Mouse (Mus musculus) myocyte (in vitro differentiated cells): ENCODE measurements around the gene Tie1. TPM values are rescaled to one million over a fixed set of nuclear protein-coding genes. Genes with fewer than 3 reads are reported as not detected.

Experiments
- H3K27me3 ChIP-seq: one replicate; pipeline ENCODE4 v1.6.1; 2011; ENCODE audit not compliant: control insufficient read depth, insufficient read depth, insufficient read length
- H3K36me3 ChIP-seq: one replicate; pipeline ENCODE4 v1.6.1; 2011; ENCODE audit not compliant: control insufficient read depth, insufficient read depth
- H3K4me2 ChIP-seq: one replicate; pipeline ENCODE4 v1.6.1; 2011; ENCODE audit warnings: low read depth, control low read depth
- H3K4me3 ChIP-seq: one replicate; pipeline ENCODE4 v1.5.1; 2011; ENCODE audit warnings: mild to moderate bottlenecking, control low read depth, moderate library complexity
- H3K79me2 ChIP-seq: one replicate; pipeline ENCODE4 v1.6.1; 2011; ENCODE audit not compliant: control insufficient read depth, insufficient read depth
- H3ac ChIP-seq: one replicate; pipeline ENCODE4 v1.6.1; 2011; ENCODE audit not compliant: control insufficient read depth, insufficient read length
- CEBPB ChIP-seq: IDR thresholded peaks from 2 replicates; pipeline ENCODE4 v1.6.1; 2011; ENCODE audit warnings: mild to moderate bottlenecking, moderate library complexity; ENCODE audit not compliant: poor library complexity, insufficient read depth, severe bottlenecking
- E2F4 ChIP-seq: IDR thresholded peaks from one replicate; pipeline ENCODE4 v1.6.1; 2011; ENCODE audit warnings: mild to moderate bottlenecking, control low read depth, moderate library complexity; ENCODE audit not compliant: insufficient read depth
- MAX ChIP-seq: IDR thresholded peaks from one replicate; pipeline ENCODE4 v1.6.1; 2011; ENCODE audit warnings: low read depth, mild to moderate bottlenecking, control low read depth
- MYOD1 ChIP-seq, 3 experiments: IDR thresholded peaks; one replicate each; pipeline ENCODE4 v1.6.1; 2011; ENCODE audit warnings: control low read depth in 2 of 3, low read depth in 2 of 3, mild to moderate bottlenecking in 2 of 3, moderate library complexity in 1 of 3; ENCODE audit not compliant: insufficient read length in 2 of 3, control insufficient read depth in 1 of 3
- MYOG ChIP-seq, 3 experiments: IDR thresholded peaks; one replicate each; pipeline ENCODE4 v1.6.1; 2011; ENCODE audit warnings: control low read depth in 2 of 3, low read depth in 2 of 3, mild to moderate bottlenecking in 2 of 3; ENCODE audit not compliant: insufficient read length in 2 of 3, control insufficient read depth in 1 of 3, insufficient read depth in 1 of 3
- POLR2A ChIP-seq: IDR thresholded peaks from one replicate; pipeline ENCODE4 v1.6.1; 2011; ENCODE audit warnings: low read depth, mild to moderate bottlenecking, control low read depth, moderate library complexity; ENCODE audit not compliant: insufficient read length
- POLR2AphosphoS2 ChIP-seq: IDR thresholded peaks from one replicate; pipeline ENCODE4 v1.6.1; 2011; ENCODE audit warnings: low read depth, control low read depth; ENCODE audit not compliant: insufficient read length
- REST ChIP-seq: IDR thresholded peaks from one replicate; pipeline ENCODE4 v1.6.1; 2011; ENCODE audit warnings: mild to moderate bottlenecking, control low read depth, moderate library complexity; ENCODE audit not compliant: insufficient read depth, insufficient read length
- SRF ChIP-seq: IDR thresholded peaks from one replicate; pipeline ENCODE4 v1.6.1; 2011; ENCODE audit warnings: low read depth; ENCODE audit not compliant: control insufficient read depth, insufficient read length
- TCF12 ChIP-seq: IDR thresholded peaks from one replicate; pipeline ENCODE4 v1.6.1; 2011; ENCODE audit warnings: mild to moderate bottlenecking, control low read depth; ENCODE audit not compliant: poor library complexity, insufficient read depth, severe bottlenecking
- TCF3 ChIP-seq: IDR thresholded peaks from one replicate; pipeline ENCODE4 v1.6.1; 2011; ENCODE audit warnings: low read depth, control low read depth; ENCODE audit not compliant: insufficient read length
- USF1 ChIP-seq: IDR thresholded peaks from one replicate; pipeline ENCODE4 v1.6.1; 2011; ENCODE audit warnings: low read depth, mild to moderate bottlenecking, control low read depth, moderate library complexity
- polyA plus RNA-seq: library from polyadenylated mRNA; unstranded; fragments of >200 nt; fragmentation: generic; extraction: Trizol; gene quantifications from one replicate; pipeline ENCODE4 v1.2.1, GENCODE M21; 2012; ENCODE audit warnings: missing spikeins

The Tie1 gene
- polyA plus RNA-seq, 1 experiment, result not detected

DNA sequence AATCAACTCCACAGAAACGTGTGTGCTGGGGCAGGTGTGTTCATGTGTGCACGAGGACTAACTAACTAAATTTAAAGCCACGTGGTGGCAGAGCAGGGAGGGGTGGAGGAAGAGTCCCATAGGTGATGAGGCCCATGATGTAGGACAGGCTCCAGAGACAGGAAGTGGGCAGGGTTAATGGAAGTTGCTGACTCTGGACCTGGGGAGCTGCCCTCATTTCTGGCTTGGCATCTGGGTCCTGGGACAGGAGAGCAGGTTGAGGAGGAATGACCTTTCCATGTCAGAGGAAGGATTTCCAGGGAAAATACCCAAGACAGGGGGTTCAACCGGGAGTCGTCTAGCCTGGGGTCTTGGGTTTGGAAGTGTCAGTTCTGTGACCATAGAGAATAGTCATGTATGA lies 42.8 kb upstream of the Tie1 start:
- no peaks in the 10 kb centered on the region for H3K36me3 ChIP-seq

DNA sequence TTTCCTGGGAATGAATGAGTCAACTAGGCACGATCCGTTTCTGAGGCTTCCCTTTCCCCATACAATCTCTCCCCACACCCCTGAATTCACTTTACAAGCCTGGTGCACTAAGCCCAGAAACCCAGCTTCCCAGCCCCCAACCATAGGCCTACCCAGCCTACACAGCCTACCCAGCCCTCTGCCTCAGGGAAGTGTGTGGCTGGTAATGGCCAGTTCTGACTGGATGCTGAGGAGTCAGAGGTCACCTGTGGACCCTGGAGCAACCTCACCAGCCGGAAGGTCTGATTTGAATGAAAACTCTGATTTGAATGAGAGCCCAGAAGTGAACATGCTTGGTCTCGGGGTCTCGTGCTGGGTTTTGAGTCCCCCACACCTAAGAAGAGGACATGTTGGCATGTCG lies 37.9 kb upstream of the Tie1 start:
- Histone ChIP-seq H3K4me2 (no peak overlapping the region), H3K36me3 (no peaks in the 10 kb centered on the region), H3K4me3 (no peak overlapping the region), H3ac (no peak overlapping the region), H3K79me2 (no peaks in the 10 kb centered on the region), H3K27me3 (peaks cover 57% of the 10 kb centered on the region)
- TF ChIP-seq POLR2A (no peak), MAX (no peak), TCF12 (no peak), POLR2AphosphoS2 (no peak), E2F4 (no peak), SRF (no peak), TCF3 (no peak), REST (no peak), USF1 (no peak), MYOD1 (IDR thresholded peaks at IDR 0.05; ENCODE audit: control insufficient read depth in 1 of 3, insufficient read length in 2 of 3, low read depth in 2 of 3) (no peak), CEBPB (no peak), MYOG (IDR thresholded peaks at IDR 0.05; ENCODE audit: control insufficient read depth in 1 of 3, insufficient read depth in 1 of 3, insufficient read length in 2 of 3, low read depth in 2 of 3) (no peak)

More for the DNA sequence above, 42.8 kb upstream of the Tie1 start:
- TF ChIP-seq CEBPB (no peak), POLR2A (no peak), SRF (no peak), MYOG (IDR thresholded peaks at IDR 0.05; ENCODE audit: control insufficient read depth in 1 of 3, insufficient read depth in 1 of 3, insufficient read length in 2 of 3, low read depth in 2 of 3) (no peak), MAX (no peak), E2F4 (no peak), TCF3 (no peak), TCF12 (no peak)
- Histone ChIP-seq H3K27me3 (peaks cover 56% of the 10 kb centered on the region), H3K4me3 (no peak overlapping the region), H3K4me2 (no peak overlapping the region), H3ac (no peak overlapping the region), H3K79me2 (no peaks in the 10 kb centered on the region)

DNA sequence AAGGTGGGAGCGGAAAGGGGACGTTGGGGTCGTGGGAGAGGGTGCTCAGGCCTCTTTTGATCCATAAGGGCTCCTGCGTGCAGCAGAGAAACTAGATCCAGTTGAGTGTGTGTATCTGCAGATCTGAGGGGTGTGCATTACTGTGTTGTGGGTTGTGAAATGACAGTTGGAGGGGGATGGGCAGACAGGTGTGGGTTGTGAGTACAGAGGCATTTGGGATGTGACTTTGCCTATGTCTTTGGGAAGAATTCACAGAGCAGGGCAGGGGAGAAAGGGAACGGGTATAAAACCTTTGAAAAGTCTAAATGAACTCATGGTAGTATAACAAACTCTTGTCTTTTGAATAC lies 37.4 kb upstream of the Tie1 start:
- no peaks in the 10 kb centered on the region for H3K79me2 ChIP-seq
- H3K36me3 ChIP-seq, result no peaks in the 10 kb centered on the region
- no peak overlapping the region for H3ac ChIP-seq
- peaks cover 58% of the 10 kb centered on the region for H3K27me3 ChIP-seq
- no peak overlapping the region for H3K4me3 ChIP-seq
- H3K4me2 ChIP-seq, result no peak overlapping the region
- TF ChIP-seq POLR2AphosphoS2 (no peak), REST (no peak), CEBPB (no peak), TCF3 (no peak), SRF (no peak), TCF12 (no peak), MYOG (IDR thresholded peaks at IDR 0.05; ENCODE audit: control insufficient read depth in 1 of 3, insufficient read depth in 1 of 3, insufficient read length in 2 of 3, low read depth in 2 of 3) (no peak), POLR2A (no peak), MYOD1 (IDR thresholded peaks at IDR 0.05; ENCODE audit: control insufficient read depth in 1 of 3, insufficient read length in 2 of 3, low read depth in 2 of 3) (no peak), USF1 (no peak), E2F4 (no peak), MAX (no peak)

DNA sequence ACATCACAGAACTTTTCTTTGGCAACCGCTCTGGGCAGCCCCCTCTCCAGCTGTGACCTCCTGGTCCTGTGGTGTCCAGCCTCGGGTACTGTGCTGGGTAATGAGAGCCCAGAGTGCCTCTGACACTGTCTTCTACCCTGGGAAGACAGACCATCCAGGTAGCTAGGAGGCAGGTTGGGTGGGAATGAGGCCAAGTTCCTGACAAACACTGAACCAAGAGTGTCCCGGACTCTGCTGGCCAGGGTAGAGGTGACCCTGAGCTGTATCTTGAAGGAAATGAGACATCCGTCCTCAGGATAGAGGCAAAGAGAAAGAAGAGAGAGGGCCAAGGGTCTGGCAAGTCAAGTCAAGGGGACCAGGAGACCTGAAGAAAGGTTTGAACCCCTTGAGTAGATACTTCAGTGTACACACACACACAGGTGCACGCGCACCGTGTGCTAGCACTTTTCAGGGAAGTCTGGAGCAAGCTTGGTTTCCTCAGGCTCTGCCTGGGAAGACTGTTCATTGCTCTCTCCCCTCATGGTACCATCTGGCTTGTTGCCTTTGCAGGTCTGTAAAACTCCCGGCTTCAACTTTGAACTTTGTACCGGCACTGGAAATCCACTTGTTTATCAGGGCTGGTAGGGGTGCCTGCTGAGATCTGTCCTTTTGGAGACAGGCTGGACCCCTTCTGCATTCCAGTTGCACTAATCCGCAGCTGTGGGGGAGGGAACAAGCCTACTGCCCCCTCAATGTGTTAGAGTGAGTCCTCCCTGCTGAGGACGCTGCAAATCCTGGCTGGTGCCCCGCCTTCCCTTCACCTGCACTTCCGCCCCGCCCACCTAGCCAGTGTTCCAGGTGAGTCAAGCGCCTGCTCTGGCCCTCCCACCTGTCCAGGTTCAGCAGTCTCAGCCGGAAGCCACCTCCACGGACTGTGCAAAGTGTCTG lies 36.8 kb upstream of the Tie1 start, which contains the start of gene 2610528J11Rik:
Gene 2610528J11Rik (plus strand): TSS at position 592 of the 927 bp plus-strand sequence.
- TF ChIP-seq CEBPB (no peak), USF1 (no peak), MYOG (IDR thresholded peaks at IDR 0.05; ENCODE audit: control insufficient read depth in 1 of 3, insufficient read depth in 1 of 3, insufficient read length in 2 of 3, low read depth in 2 of 3) (no peak), MYOD1 (IDR thresholded peaks at IDR 0.05; ENCODE audit: control insufficient read depth in 1 of 3, insufficient read length in 2 of 3, low read depth in 2 of 3) (no peak), TCF12 (no peak), TCF3 (no peak), REST (no peak), E2F4 (no peak), SRF (no peak), MAX (no peak), POLR2A (no peak), POLR2AphosphoS2 (no peak)
- Histone ChIP-seq H3ac (no peak within 1 kb of the TSS), H3K79me2 (no peaks in the 10 kb centered on the region), H3K4me3 (no peak within 1 kb of the TSS), H3K27me3 (peaks cover 60% of the 10 kb centered on the region), H3K36me3 (no peaks in the 10 kb centered on the region), H3K4me2 (no peak within 1 kb of the TSS)
